Mouse (Mus musculus): Measurements from ENCODE around the gene Snx1.

The Snx1 gene

DNA sequence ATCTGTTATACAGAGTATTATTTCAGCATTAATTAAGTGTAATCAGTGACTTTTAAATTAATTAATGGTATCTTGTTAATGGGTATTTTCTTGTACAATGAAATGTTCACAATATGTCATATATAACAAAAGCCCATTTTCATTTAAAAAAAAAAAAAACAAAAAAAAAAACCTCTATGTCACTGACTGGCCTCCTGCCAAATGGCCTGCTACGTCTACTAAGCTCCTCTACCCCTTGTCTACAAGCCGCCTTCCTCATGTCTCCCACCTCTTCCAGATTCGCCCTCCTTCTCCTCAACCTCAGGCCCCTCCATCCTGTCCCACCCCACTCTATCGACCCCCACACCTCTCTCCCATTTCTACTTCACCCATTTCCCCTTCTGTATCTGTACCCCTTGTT lies 74.9 kb downstream of the Snx1 start:
- no peak for DNase-seq (ENCODE audit: inconsistent ontology term)

DNA sequence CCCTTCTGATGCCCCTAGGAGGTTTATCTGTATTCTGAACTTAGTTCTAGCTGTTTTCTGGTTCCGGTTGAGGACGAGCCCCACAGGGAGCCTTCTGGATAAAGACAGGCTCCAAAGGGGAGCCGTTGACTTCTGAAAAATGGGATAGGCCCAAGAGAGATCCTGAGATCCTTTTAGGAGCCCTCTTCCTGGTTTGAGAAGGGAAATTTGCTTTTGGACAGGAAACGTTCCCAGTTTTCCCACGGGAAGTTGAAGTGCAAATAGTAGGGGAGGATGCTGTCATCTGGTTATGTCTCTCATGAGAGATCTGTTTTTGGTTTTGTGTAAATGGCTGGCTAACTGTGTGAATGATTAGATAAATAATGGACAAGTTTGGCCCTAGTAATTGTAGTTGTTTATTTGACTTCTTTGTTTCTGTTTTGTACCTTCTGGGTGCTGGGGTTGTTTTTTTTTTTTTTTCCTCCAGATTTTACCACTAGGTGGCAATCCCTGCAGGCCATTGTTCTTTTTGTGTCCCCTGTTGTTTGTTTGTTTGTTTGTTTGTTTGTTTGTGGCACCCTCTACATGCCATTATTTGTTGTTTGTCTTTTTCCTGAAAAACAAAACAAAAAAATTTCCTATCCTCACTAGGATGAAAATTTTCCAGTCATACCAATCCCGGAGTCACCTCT lies 76.3 kb downstream of the Snx1 start:
- no peak for DNase-seq (ENCODE audit: inconsistent ontology term)

DNA sequence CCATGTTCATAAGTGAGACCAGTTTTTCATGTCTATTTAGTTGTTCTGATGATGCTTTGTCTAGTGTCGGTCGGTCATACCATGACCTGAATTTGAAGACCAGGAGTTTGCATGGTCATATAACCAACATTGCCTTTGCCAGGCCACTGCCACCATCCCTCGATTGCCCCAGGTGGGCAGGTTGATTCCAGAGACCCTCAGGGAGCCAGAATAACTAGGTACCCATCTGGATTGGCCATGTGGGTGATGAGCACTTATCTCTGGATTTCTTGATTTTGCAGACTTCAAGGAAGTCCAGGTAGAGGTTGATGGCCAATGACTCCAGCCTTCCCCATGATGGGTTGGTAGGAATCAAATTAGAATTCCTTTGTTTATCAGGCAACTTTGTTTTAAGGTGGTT lies 83.1 kb downstream of the Snx1 start:
- no peak for DNase-seq (ENCODE audit: inconsistent ontology term)

DNA sequence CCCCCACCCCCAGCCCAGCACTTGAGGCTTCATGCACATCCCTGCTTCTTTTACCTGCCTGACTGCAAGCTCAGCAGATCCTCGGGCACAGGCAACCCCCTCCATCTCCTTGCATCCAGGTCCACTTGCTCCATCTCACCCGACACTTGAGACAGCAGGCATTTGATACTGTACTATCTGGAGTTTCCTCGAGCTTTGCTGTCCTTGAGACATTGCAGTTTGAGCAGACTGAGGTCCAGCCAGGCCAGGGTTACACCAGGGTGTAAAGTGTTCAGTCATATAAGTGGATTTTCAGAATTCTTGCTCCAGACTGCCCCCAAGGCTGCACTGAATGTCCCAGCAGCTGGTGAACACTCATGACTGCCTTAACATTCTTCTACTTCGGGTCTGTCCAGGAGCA lies 84.1 kb downstream of the Snx1 start:
- no peak for DNase-seq (ENCODE audit: inconsistent ontology term)

DNA sequence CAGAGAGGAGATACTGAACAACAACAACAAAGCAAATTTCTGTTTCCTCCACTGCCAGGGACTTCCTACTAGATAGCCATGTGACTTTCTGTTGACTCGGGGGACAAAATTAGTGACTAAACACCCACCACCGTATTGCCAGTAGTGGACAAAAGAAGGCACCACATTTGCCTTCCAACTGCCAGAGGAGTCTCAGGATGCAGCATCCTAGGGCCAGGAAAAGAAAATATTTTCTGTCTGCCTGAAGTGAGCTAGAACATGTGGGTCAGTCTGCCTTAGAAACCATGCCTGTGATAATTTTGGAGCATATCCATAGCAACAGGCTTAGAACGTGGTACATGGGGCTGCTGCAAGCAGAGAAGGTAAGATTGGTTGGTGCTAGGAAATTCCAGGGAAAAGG lies 85.6 kb downstream of the Snx1 start:
- no peak for DNase-seq (ENCODE audit: inconsistent ontology term)

DNA sequence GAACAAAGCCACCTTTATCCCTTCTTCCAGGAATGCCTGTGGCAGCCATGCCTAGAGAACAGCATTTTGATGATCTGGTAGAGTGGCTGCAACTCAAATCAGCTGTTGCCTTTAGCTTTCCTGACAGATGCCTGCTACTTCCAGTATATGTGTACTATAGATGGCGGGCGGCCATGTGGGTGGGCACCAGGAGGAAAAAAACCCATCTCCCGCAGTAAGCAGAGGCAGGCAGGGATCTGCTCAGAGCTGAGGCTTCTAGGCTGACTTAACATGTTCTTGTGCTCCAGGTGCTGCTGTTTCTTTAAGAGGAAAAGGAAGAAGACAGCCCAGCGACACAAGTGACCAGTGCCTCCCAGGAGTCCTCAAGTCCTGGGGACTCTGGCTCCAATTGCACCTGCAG lies 87.1 kb downstream of the Snx1 start:
- DNase-seq (ENCODE audit: inconsistent ontology term): no peak

DNA sequence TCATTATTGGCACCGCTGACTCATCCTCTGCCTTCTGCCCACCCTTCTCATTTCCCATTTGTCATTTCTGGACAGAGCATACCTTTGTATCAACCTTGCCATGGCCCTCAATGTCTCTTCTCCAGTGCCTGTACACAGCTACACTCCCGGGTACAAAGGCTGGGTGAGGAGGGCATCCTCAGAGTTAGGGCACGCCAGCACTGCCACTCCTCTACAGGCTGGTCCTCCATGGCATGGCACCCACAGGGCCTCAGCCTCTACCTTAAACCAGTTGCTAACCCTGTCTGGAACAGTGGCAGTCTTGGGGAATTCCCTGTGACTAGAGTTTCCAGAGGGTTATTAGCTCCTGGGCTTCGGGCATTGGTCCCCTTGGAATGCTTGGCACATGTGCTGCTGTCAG lies 87.8 kb downstream of the Snx1 start:
- DNase-seq (ENCODE audit: inconsistent ontology term): no peak

All from Muller cell, postnatal 12 days (primary cell).